ENCODE assay signal across 12 mouse cellular contexts in the genomic region with DNA sequence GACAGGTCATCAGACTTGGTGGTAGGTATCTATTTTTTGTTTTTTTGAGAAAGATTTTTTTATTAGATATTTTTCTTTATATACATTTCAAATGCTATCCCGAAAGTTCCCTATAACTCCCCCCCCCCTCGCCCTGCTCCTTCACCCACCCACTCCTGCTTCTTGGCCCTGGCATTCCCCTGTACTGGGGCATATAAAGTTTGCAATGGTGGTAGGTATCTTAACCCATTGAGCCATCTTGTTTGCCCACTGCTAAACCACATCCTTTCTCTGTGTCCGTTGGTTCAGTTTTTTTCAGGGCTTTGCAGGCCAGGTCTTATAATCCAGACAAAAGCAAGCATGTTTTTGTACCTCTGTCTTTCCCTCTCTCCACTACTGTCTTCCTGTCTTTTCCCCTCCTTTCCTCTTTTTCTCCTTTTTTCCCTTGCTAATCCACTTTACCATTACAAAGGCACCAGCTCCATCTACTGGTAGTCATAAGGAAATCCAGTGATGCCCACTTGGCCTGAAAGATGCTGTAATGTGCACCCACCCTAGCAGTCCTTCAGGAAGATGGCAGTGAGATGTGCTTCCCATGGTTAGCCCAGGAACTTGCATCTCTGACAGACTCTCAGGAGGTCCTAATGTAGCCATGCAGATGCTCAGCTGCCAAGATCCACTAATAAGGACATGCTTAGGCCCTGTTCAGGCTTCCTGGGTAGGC. TPM values are rescaled to one million over a fixed set of nuclear protein-coding genes. Genes with fewer than 3 reads are reported as not detected.
DNase-seq lines count a peak whose midpoint lies in the region; ATAC-seq and TF ChIP-seq lines count a peak whose summit lies in the region.
"Had no signal": no experiment of that assay in that cellular context is flagged by ENCODE, and none has a peak within 500 bp of the region (broad histone marks: within the 10 kb centered on the region; RNA-seq: fewer than 3 reads in every experiment).

No protein-coding gene starts in this region.

- H3K27me3 ChIP-seq in forebrain, embryonic 11.5 days (ENCODE audit: control insufficient read depth, insufficient read depth, low read length), result no peaks in the 10 kb centered on the region
- no peaks in the 10 kb centered on the region for H3K27me3 ChIP-seq in forebrain, embryonic 10.5 days (ENCODE audit: poor library complexity, severe bottlenecking)
- H3K27me3 ChIP-seq in lung, embryonic 14.5 days (ENCODE audit: insufficient read depth, low read length), result no peaks in the 10 kb centered on the region
- H3K27me3 ChIP-seq in hindbrain, embryonic 12.5 days, result no peaks in the 10 kb centered on the region

- DNase-seq in forebrain, embryonic 11.5 days (ENCODE audit: low spot score), result no peak
- DNase-seq in forebrain, embryonic 10.5 days (ENCODE audit: extremely low spot score, low spot score), result no peak
- peak; percentile 31 for DNase-seq in lung, embryonic 14.5 days
- DNase-seq in lung, postnatal 36 days, result no peak
- peak; percentile 72 for DNase-seq in retina, embryonic 14.5 days (ENCODE audit: low spot score)
- DNase-seq in adrenal gland, adult 18-20 months (ENCODE audit: low spot score in 2 of 2), result no peak
- no peak for DNase-seq in adrenal gland, postnatal 36 days
- DNase-seq: kidney, adult 11 months; thymus, postnatal 36 days had no signal

- H3K9me3 ChIP-seq in forebrain, embryonic 11.5 days (ENCODE audit: control insufficient read depth, low read length), result no peaks in the 10 kb centered on the region
- H3K9me3 ChIP-seq in forebrain, embryonic 10.5 days, result no peaks in the 10 kb centered on the region
- H3K9me3 ChIP-seq in lung, embryonic 14.5 days (ENCODE audit: low read depth, low read length), result no peaks in the 10 kb centered on the region
- no peaks in the 10 kb centered on the region for H3K9me3 ChIP-seq in hindbrain, embryonic 12.5 days (replicated peaks)

- peak; percentile 50 for TF ChIP-seq CTCF in lung, embryonic 14.5 days (IDR thresholded peaks at IDR 0.05; ENCODE audit: low read depth)

- WGBS in forebrain, embryonic 11.5 days, result 65% methylated on average over 3 of the region's 3 CpGs
- 72% methylated on average over 3 of the region's 3 CpGs for WGBS in forebrain, embryonic 10.5 days
- 44% methylated on average over 3 of the region's 3 CpGs for WGBS in lung, embryonic 14.5 days
- 64% methylated on average over 3 of the region's 3 CpGs for WGBS in hindbrain, embryonic 12.5 days

- no peaks in the 10 kb centered on the region for H3K4me1 ChIP-seq in forebrain, embryonic 11.5 days (replicated peaks; ENCODE audit: control insufficient read depth, insufficient read depth, low read length)
- H3K4me1 ChIP-seq in forebrain, embryonic 10.5 days, result no peaks in the 10 kb centered on the region
- no peaks in the 10 kb centered on the region for H3K4me1 ChIP-seq in lung, embryonic 14.5 days (ENCODE audit: insufficient read depth)
- H3K4me1 ChIP-seq in hindbrain, embryonic 12.5 days, result no peaks in the 10 kb centered on the region

- no peak overlapping the region for H3K4me2 ChIP-seq in forebrain, embryonic 11.5 days (ENCODE audit: low read depth, low read length, severe bottlenecking)
- no peak overlapping the region for H3K4me2 ChIP-seq in lung, embryonic 14.5 days
- H3K4me2 ChIP-seq in hindbrain, embryonic 12.5 days (replicated peaks), result no peak overlapping the region

- no peak overlapping the region for H3K27ac ChIP-seq in forebrain, embryonic 11.5 days (ENCODE audit: low read depth, low read length)
- H3K27ac ChIP-seq in forebrain, embryonic 10.5 days, result no peak overlapping the region
- no peak overlapping the region for H3K27ac ChIP-seq in lung, embryonic 14.5 days (ENCODE audit: low read depth)
- H3K27ac ChIP-seq in hindbrain, embryonic 12.5 days, result no peak overlapping the region
- H3K27ac ChIP-seq: macrophage had no signal

- no peak overlapping the region for H3K9ac ChIP-seq in forebrain, embryonic 11.5 days (ENCODE audit: low read length)
- no peak overlapping the region for H3K9ac ChIP-seq in lung, embryonic 14.5 days
- H3K9ac ChIP-seq in hindbrain, embryonic 12.5 days, result no peak overlapping the region

- H3K36me3 ChIP-seq in forebrain, embryonic 11.5 days (ENCODE audit: control insufficient read depth, insufficient read depth, low read length), result no peaks in the 10 kb centered on the region
- no peaks in the 10 kb centered on the region for H3K36me3 ChIP-seq in forebrain, embryonic 10.5 days (replicated peaks)
- H3K36me3 ChIP-seq in lung, embryonic 14.5 days (ENCODE audit: insufficient read depth), result no peaks in the 10 kb centered on the region
- H3K36me3 ChIP-seq in hindbrain, embryonic 12.5 days, result no peaks in the 10 kb centered on the region

- ATAC-seq in forebrain, embryonic 11.5 days (replicated peaks; ENCODE audit: low FRiP score), result 0 out of 2 replicates have a peak, but pooled peaks have one; percentile 44
- no peak for ATAC-seq in lung, embryonic 14.5 days (ENCODE audit: insufficient read depth)
- peak; percentile 50 for ATAC-seq in hindbrain, embryonic 12.5 days (ENCODE audit: low FRiP score)

- H3K4me3 ChIP-seq in forebrain, embryonic 11.5 days (ENCODE audit: low read depth, low read length), result no peak overlapping the region
- no peak overlapping the region for H3K4me3 ChIP-seq in forebrain, embryonic 10.5 days
- H3K4me3 ChIP-seq in lung, embryonic 14.5 days (ENCODE audit: low read depth, low read length), result no peak overlapping the region
- H3K4me3 ChIP-seq in hindbrain, embryonic 12.5 days, result no peak overlapping the region

RNA-seq across cellular contexts. Expression of gene Vstm2b, which starts 44.3 kb away (rescaled TPM):
- 7.6 and 7.7 TPM in 2 replicates for polyA plus RNA-seq in forebrain, embryonic 11.5 days (2014; fragmentation: Nextera tagmentation; extraction: Ambion mirVana)
- polyA plus RNA-seq in forebrain, embryonic 10.5 days (2016; fragmentation: Nextera tagmentation; extraction: Ambion mirVana), result 2.3 and 3.0 TPM in 2 replicates
- 0.37 and 0.47 TPM in 2 replicates for polyA plus RNA-seq in lung, embryonic 14.5 days (2014; fragmentation: Nextera tagmentation; extraction: Ambion mirVana)
- 18.6 and 18.8 TPM in 2 replicates for polyA plus RNA-seq in hindbrain, embryonic 12.5 days (2016; fragmentation: Nextera tagmentation; extraction: Ambion mirVana)
- total RNA-seq in adrenal gland, adult 18-20 months (2021), result 1 to 10 TPM in 1 of 2 experiments, under 1 TPM in 1; 0.73 to 1.7 TPM
- total RNA-seq in adrenal gland, postnatal 36 days (2021), result 1 to 10 TPM in 1 of 2 experiments, under 1 TPM in 1; 0.89 to 2.2 TPM
- total RNA-seq: common myeloid progenitor, adult 5-6 weeks had no signal
- polyA plus RNA-seq: macrophage had no signal

RNA-seq across cellular contexts. Expression of gene 4930433I11Rik, which starts 45.0 kb away (rescaled TPM):
- polyA plus RNA-seq in forebrain, embryonic 11.5 days (2014; fragmentation: Nextera tagmentation; extraction: Ambion mirVana), result not detected in 2 replicates
- not detected in 2 replicates for polyA plus RNA-seq in forebrain, embryonic 10.5 days (2016; fragmentation: Nextera tagmentation; extraction: Ambion mirVana)
- not detected in 2 replicates for polyA plus RNA-seq in lung, embryonic 14.5 days (2014; fragmentation: Nextera tagmentation; extraction: Ambion mirVana)
- polyA plus RNA-seq in hindbrain, embryonic 12.5 days (2016; fragmentation: Nextera tagmentation; extraction: Ambion mirVana), result not detected in 2 replicates
- not detected for total RNA-seq in adrenal gland, adult 18-20 months (2021)
- total RNA-seq in adrenal gland, postnatal 36 days (2021), result not detected
- total RNA-seq: common myeloid progenitor, adult 5-6 weeks had no signal
- polyA plus RNA-seq: macrophage had no signal

Comparison
In these comparisons a context has a peak if more than half of its experiments do, and no peak if none do; other contexts are left out.
1. DNase-seq: peak in lung, embryonic 14.5 days (single experiment) and retina, embryonic 14.5 days (single experiment); none in forebrain, embryonic 11.5 days (single experiment), forebrain, embryonic 10.5 days (single experiment), lung, postnatal 36 days (single experiment), adrenal gland, adult 18-20 months (0 of 2) and adrenal gland, postnatal 36 days (0 of 2).